In the genomic region with DNA sequence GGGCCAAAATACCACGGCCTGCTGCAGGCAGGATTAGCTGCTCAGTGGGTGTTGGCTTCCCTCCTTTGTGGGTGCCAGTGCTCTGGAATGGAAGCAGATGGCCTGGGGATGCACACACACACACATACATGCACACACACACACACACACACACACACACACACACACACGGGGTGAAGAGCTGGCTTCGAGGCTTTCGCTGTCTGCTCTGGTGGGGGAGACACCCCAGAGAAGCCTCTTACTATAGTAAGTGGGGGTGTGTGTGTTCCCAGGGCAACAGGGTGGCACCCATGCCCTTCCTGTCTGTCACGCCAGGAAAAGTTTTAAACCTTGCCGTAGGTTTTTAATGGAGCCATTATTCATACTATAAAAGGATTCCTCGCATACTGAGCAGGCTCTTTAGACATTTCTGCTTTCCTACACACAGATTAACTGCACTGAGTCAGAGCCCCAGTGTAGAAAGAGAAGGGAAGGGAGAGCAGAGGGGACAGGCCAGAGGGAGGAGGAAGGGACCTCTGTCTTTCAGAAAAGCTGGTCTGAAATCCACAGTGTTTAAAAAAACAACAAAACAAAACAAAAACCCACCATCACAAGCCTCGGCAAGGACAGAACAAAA, we compare ENCODE assay signal across 9 mouse cellular contexts. TPM values are rescaled to one million over a fixed set of nuclear protein-coding genes. Genes with fewer than 3 reads are reported as not detected.
DNase-seq lines count a peak whose midpoint lies in the region; ATAC-seq and TF ChIP-seq lines count a peak whose summit lies in the region.
"Had no signal": no experiment of that assay in that cellular context is flagged by ENCODE, and none has a peak within 500 bp of the region (broad histone marks: within the 10 kb centered on the region; RNA-seq: fewer than 3 reads in every experiment).

No protein-coding gene starts in this region.

- no peak for TF ChIP-seq CTCF in brain, embryonic 14.5 days (IDR thresholded peaks at IDR 0.05; ENCODE audit: borderline replicate concordance, extremely low read depth, insufficient read depth, insufficient read length)

- peaks cover 14% of the 10 kb centered on the region for H3K36me3 ChIP-seq in heart, embryonic 15.5 days
- peaks cover 18% of the 10 kb centered on the region for H3K36me3 ChIP-seq in hindbrain, embryonic 12.5 days
- peaks cover 3% of the 10 kb centered on the region for H3K36me3 ChIP-seq in midbrain, embryonic 15.5 days (replicated peaks)

- no peak overlapping the region for H3K4me3 ChIP-seq in heart, embryonic 15.5 days
- no peak overlapping the region for H3K4me3 ChIP-seq in hindbrain, embryonic 12.5 days
- no peak overlapping the region for H3K4me3 ChIP-seq in midbrain, embryonic 15.5 days

- H3K9ac ChIP-seq in heart, embryonic 15.5 days: no peak overlapping the region
- no peak overlapping the region for H3K9ac ChIP-seq in hindbrain, embryonic 12.5 days
- no peak overlapping the region for H3K9ac ChIP-seq in midbrain, embryonic 15.5 days
- H3K9ac ChIP-seq: lung, embryonic 14.5 days had no signal

- H3K27ac ChIP-seq in heart, embryonic 15.5 days: peak overlapping the region; percentile 64
- peak overlapping the region; percentile 30 for H3K27ac ChIP-seq in hindbrain, embryonic 12.5 days
- H3K27ac ChIP-seq in midbrain, embryonic 15.5 days: 0 out of 2 replicates have a peak overlapping the region, but pooled peaks have one; percentile 8

- TF ChIP-seq POLR2A in brain, embryonic 14.5 days (IDR thresholded peaks at IDR 0.05; ENCODE audit: borderline replicate concordance, extremely low read depth, insufficient read depth, insufficient read length, poor library complexity, severe bottlenecking): no peak

- H3K4me2 ChIP-seq in heart, embryonic 15.5 days: no peak overlapping the region
- H3K4me2 ChIP-seq in hindbrain, embryonic 12.5 days (replicated peaks): no peak overlapping the region
- no peak overlapping the region for H3K4me2 ChIP-seq in midbrain, embryonic 15.5 days
- H3K4me2 ChIP-seq: lung, embryonic 14.5 days had no signal

- DNase-seq in heart, adult 9 months (ENCODE audit: low spot score in 2 of 2): no peak
- DNase-seq in brain, embryonic 14.5 days (ENCODE audit: low read depth): peak; percentile 68
- DNase-seq in ovary, postnatal 14 days (ENCODE audit: low spot score): no peak
- DNase-seq in thymus, postnatal 36 days: no peak
- DNase-seq: lung, embryonic 14.5 days had no signal

- no peak for ATAC-seq in heart, embryonic 15.5 days (replicated peaks; ENCODE audit: insufficient number of reproducible peaks, insufficient read depth, low FRiP score, low read depth)
- ATAC-seq in hindbrain, embryonic 12.5 days (ENCODE audit: low FRiP score): peak; percentile 71
- ATAC-seq in midbrain, embryonic 15.5 days (replicated peaks): peak; percentile 37; the same call in 1 of the 2 replicates
- no peak for ATAC-seq in CD4-positive, CD25-positive, alpha-beta regulatory T cell, adult 4 months

- WGBS in heart, embryonic 15.5 days: 66% methylated on average over 8 of the region's 8 CpGs
- 40% methylated on average over 8 of the region's 8 CpGs for WGBS in hindbrain, embryonic 12.5 days
- 7% methylated on average over 8 of the region's 8 CpGs for WGBS in midbrain, embryonic 15.5 days

- H3K4me1 ChIP-seq in heart, embryonic 15.5 days (replicated peaks): peaks cover 26% of the 10 kb centered on the region
- peaks cover 25% of the 10 kb centered on the region for H3K4me1 ChIP-seq in hindbrain, embryonic 12.5 days
- H3K4me1 ChIP-seq in midbrain, embryonic 15.5 days: peaks cover 14% of the 10 kb centered on the region

- H3K27me3 ChIP-seq in heart, embryonic 15.5 days: no peaks in the 10 kb centered on the region
- H3K27me3 ChIP-seq in hindbrain, embryonic 12.5 days: no peaks in the 10 kb centered on the region
- H3K27me3 ChIP-seq in midbrain, embryonic 15.5 days (replicated peaks): no peaks in the 10 kb centered on the region

- no peaks in the 10 kb centered on the region for H3K9me3 ChIP-seq in heart, embryonic 15.5 days (replicated peaks)
- no peaks in the 10 kb centered on the region; the same call in 1 of the 2 replicates for H3K9me3 ChIP-seq in hindbrain, embryonic 12.5 days (replicated peaks)
- no peaks in the 10 kb centered on the region for H3K9me3 ChIP-seq in midbrain, embryonic 15.5 days

RNA-seq across cellular contexts. Expression of gene Atp1a1, which starts 32.9 kb away (rescaled TPM):
- 270 and 271 TPM in 2 replicates for polyA plus RNA-seq in heart, embryonic 15.5 days (2015; fragmentation: Nextera tagmentation; extraction: Ambion mirVana)
- polyA plus RNA-seq in brain, embryonic 14.5 days (2012; rRNA removed): 118 and 129 TPM in 2 replicates
- polyA plus RNA-seq in hindbrain, embryonic 12.5 days (2016; fragmentation: Nextera tagmentation; extraction: Ambion mirVana): 62.9 and 63.0 TPM in 2 replicates
- polyA plus RNA-seq in midbrain, embryonic 15.5 days (2015; fragmentation: Nextera tagmentation; extraction: Ambion mirVana): 57.1 and 58.8 TPM in 2 replicates
- 1 to 10 TPM; 8.7 to 9.2 TPM for polyA plus RNA-seq in CD4-positive, CD25-positive, alpha-beta regulatory T cell, adult 4 months (2017; shearing (Covaris generic))

Comparison
In these comparisons a context has a peak if more than half of its experiments do, and no peak if none do; other contexts are left out.
1. ATAC-seq: peak in hindbrain, embryonic 12.5 days (single experiment) and midbrain, embryonic 15.5 days (single experiment); none in heart, embryonic 15.5 days (single experiment) and CD4-positive, CD25-positive, alpha-beta regulatory T cell, adult 4 months (single experiment).
2. H3K27ac ChIP-seq: peak in every context shown above with its lines; median percentile 64 in heart, embryonic 15.5 days; 30 in hindbrain, embryonic 12.5 days; 8 in midbrain, embryonic 15.5 days.